Mouse (Mus musculus) ES-Bruce4 (cell line): ENCODE measurements around the gene Rcc2.

Source experiments
- CTCF ChIP-seq: IDR thresholded peaks from one replicate; pipeline ENCODE4 v1.8.1; 2011; ENCODE audit warnings: low read depth, low read length
- EP300 ChIP-seq: IDR thresholded peaks from 2 replicates; pipeline ENCODE4 v1.6.1; 2011; ENCODE audit warnings: low read depth, low read length; ENCODE audit not compliant: insufficient read depth
- POLR2A ChIP-seq: IDR thresholded peaks from one replicate; pipeline ENCODE4 v1.8.1; 2011; ENCODE audit warnings: low read length; ENCODE audit not compliant: insufficient read depth

GRCm38 (mm10) chr4:140702611-140703327, 2.4 kb downstream of the Rcc2 start:
- TF ChIP-seq EP300 (no peak), CTCF (no peak), POLR2A (no peak)
